Mouse (Mus musculus): ENCODE results near the gene Peak1. TPM values are rescaled to one million over a fixed set of nuclear protein-coding genes. Genes with fewer than 3 reads are reported as not detected.
"Not testable (repeated sequence)": the region's sequence is repeated elsewhere in the genome, so short reads cannot be mapped to it uniquely, and the experiment has no call there.

Peak1 gene
- total RNA-seq (2021): 10 to 100 TPM; 13.1 to 14.3 TPM
- long read RNA-seq, experiment 1: 0 reads
- long read RNA-seq, experiment 2, partial matches to known transcripts: 0 of 1 reads
- long read RNA-seq, experiment 2, other reads (novel, unspliced or antisense): 1 of 1 reads

DNA sequence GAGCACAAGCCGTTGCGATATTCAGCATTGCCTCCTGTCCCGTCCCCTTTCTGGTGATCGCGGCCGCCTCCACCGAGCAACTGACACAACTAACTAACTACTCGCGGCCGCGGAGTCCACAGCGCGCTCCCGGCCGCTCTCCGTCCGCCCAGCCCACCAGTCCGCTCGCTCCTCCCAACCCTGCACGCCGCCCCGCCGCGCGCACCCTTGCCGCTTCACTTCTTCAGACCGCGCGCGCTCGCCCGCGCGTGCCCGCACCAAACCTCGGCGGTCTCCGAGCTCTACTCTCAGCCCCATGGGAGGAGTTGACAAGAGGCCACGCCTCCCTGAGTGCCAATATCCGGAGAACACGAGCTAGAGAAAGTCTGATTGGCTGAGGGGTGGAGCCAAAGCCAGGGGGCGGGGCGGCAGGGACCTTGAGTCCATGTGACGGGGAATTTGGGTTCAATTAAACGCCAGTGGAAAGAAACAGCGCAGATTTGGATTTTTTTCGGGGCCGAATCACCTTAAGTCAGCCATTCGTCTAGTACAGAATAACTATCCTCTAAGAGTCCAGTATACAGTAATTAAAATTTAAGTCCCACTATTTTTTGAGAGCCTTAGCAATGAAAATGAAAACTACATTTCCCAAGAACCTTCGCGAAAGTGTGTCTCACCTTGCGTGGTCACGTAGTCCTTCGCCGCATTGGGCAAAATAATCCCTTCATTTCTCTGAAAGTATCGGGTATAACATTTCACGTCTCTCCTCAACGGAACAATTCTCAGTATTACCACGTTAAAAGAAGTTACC is at the start of gene Peak1, which contains the start of gene Hmg20a:
Gene Peak1 (minus strand): TSS at position 120 of the 790 bp plus-strand sequence.
Gene Hmg20a (plus strand): TSS at position 662 of the 790 bp plus-strand sequence.
- DNase-seq: peak; percentile 100

- no peak for DNase-seq
These were observed 48.4 kb upstream of the Peak1 start for GRCm38 (mm10) chr9:56466251-56466650.

DNA sequence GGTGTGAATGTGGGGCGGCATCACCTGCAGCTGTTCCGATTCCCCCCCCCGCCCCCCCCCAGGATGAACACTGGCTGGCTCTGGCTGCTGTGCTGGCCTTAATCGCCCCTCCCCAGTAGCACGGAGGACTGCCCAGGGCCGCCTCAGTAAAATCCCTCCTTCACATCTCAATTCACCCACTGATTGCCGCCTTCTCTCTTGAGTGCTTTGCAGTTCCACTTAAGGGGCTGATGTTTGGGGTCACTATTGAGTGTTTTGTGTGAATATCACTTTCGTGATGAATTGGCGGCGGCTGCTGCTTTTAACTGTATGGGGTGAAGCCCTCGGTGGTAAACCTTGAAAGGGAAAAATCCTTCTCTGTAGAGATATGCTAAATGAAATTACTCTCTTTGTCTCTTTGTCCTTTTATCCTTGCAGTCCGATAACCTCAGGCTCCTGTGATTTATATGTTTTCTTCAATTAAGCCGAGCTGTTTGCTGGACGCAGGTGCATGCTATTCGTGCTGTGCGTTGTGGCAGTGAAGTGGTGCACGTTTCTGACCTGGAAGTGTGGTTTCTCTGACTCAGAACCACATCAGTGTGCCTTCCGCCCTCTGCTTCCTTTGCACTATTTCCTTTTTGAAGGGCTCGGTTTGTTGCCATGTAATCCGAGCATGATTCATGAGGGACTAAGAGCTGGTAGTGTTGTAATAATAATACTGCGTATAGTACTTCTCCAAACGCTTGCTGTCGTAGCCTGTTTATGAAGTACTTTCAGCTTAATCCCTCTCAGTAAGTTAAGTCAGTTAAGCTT is 47.2 kb upstream of the Peak1 start:
- DNase-seq: peak; percentile 22

DNA sequence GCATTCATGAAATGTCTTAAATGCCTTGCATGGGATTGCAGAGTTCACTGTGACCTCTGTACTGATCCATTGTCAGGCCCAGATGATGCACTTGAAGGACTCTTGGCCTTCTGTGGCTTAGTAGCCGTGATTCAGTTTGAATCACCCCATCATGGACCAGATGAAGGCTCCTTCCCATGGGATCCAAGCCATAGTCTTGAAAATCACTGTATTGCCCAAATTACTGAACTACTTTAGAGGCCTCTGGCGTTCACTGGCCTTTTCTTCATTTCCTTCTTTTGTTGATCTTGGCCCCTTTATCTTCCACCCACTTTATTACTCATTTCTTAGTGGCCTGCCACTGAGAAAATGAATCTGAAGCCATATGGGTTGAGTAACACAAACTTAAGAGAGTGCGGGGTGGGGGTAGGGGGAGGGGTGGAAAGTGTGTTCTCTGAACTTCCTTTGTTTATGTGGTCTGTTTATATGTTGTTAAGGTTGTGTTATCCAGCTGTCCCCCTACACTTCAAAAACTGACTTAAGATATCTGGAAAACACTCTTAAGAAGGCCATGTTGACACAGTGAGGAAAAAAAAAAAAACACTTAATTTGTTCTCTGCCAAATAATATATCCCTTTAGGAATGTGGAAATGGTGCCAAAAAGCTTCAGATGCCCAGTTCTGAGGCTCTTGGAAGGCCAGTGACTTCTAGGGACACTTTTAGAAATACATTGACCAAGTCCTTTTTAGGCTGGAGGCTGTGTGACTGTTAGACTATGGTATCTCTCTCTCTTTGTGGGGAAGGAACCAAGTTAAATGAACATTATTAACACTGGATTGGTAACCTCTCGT is 46.0 kb upstream of the Peak1 start:
- peak; percentile 19 for DNase-seq

- DNase-seq: no peak
These were observed 45.2 kb upstream of the Peak1 start for GRCm38 (mm10) chr9:56463046-56463445.

- no peak for DNase-seq
These were observed 44.7 kb upstream of the Peak1 start for GRCm38 (mm10) chr9:56462606-56463005.

- DNase-seq: no peak
These were observed 43.1 kb upstream of the Peak1 start for GRCm38 (mm10) chr9:56460987-56461386.

DNA sequence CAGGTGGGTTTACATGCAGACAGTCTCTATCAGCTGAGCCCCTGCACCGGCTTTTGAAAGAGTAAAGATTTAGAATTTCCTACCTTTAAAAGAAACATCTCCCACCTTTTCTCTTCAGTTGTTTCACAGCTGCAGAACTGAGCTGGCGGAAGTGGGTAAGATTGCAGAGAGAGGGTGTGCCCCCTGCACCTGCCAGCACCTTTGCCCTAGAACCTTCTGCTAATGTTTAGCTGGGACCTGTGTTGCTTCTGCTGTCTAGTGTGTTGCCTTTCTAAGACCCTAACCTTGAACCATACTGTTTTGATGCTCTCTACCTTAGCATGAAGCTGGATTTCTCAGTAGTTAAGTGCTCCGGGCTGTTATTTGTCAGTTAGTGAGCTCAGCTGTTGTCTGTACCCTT is 38.6 kb upstream of the Peak1 start:
- DNase-seq: no peak

DNA sequence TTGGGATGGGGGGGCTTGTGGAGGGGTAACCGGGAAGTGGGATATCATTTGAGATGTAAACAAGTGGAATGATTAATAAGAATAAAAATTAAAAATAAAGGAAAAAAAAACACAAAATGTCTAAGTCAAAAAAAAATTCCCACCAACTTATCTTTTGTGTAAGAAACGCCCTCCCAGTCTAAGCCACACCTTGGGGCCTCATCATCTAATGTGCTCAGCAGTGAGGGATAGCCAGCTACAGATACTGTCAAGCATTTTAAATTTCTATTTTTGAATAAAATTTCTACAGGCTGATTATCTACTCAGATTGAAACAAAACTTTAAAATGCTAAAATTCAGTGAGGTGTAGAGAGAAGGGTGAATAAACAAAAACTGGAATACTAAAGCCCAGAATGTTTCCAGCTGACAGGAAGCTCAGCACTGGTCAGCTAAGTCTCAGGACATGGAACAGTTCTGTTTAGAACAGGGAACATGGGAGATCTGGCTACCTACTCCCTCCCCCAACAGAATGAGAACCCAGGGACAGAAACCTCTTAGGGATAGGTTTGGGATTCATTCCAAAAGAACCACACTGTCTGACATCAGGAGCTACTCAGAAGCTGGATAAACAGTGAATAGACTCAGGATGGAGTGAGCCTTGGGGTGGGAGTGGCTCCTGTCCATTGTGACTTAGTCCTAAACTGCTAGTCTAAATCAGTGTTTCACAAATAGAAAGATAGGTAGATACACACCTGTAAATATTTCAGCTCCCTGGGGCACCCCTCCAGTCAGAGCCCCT is 35.4 kb upstream of the Peak1 start:
- DNase-seq: no peak

- DNase-seq: no peak
These were observed 33.7 kb upstream of the Peak1 start for GRCm38 (mm10) chr9:56451570-56451969.

- DNase-seq: no peak
These were observed 21.8 kb upstream of the Peak1 start for GRCm38 (mm10) chr9:56439699-56440098.

DNA sequence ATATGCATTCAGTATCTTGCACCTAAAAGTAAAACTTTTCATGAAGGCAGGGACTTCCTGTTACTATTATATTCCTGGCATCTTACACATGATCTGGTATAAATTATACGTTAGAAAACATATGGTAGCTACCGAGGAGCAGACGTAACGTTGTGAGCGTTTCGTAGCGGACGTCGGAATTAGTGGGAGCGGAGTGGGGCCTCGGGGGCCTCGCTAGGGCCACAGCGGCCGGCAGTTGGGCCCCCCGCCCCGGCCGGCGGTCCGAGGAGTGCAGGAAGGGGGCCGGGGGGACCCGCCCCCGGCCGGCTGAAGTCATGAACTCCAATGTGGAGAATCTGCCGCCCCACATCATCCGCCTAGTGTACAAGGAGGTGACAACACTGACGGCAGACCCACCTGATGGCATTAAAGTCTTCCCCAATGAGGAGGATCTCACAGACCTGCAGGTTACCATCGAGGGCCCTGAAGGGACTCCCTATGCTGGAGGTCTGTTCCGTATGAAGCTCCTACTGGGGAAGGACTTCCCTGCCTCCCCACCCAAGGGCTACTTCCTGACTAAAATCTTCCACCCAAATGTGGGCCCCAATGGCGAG is 19.5 kb upstream of the Peak1 start:
- not testable (repeated sequence) for DNase-seq

- no peak for DNase-seq
These were observed 18.1 kb upstream of the Peak1 start for GRCm38 (mm10) chr9:56435821-56436526.

- DNase-seq: no peak
These were observed 7.0 kb upstream of the Peak1 start for GRCm38 (mm10) chr9:56424861-56425260.

DNA sequence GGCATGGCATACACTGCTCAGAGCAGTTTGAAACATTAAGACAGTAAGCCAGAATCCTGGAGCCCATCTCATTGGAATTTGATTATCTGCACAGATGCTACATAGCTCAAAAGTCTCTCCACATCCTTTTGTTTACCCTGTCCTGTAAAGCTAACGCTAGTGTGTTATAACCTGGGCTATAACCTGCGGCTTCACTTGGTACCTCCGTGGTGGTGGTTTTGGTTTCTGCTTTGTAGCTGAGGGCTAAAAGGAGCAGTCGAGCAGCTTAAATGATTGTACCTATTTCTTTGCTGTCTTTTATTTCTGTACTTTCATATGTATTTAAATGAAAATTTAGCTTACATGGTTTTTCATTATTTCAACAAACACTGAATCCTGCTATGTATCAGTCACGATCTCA is 4.1 kb upstream of the Peak1 start:
- no peak for DNase-seq

DNA sequence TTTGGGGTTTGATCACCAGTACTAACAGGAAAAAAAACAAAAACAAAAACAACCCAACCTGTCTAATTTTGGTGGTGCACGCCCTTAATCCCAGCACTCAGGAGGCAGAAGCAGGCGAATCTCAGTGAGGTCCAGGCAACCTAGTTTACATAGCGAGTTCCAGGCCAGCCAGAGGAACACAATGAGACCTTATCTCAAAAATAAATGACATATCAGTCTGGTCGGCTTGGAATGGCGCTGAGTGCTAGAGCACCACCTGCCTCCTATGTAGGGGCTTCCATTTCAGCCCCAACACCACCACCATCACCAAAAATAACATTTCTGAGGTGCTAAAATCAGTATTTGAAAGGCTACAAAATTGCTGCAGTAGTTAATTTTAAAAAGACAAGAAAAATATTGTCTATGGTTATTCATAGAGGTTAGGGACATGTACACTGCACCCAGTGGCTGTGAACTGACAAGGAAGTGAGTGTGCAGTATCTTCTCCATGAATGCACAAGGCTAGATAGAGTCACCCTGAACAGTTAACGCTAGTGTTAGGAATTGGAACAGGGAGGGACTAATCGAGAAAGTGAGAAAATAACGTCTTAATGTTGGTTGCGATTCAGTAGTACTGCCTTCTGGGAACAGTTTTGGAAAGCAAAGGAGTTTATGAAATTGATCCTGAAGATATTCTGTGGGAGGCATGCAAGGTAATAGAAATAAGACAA is 3.2 kb upstream of the Peak1 start:
- DNase-seq: no peak

DNA sequence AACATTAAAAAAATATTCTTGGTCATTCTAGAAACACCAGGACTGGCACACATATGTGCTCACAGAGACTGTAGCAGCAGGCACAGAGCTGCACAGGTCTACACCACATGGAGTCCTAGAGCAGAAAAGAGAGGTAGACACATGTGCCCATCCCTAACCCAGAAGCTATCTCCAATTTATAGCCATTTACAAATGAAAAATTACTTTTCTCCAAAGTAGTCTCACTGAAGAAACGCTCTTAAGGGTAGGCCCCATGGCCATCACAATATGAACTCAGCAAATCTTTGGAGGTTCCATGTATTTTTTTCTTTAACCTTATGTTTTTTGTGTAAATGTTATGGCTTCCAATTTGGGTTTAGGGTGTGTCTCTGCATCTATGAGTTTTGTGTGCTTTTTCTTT is 2.4 kb upstream of the Peak1 start:
- DNase-seq: no peak

GRCm38 (mm10) chr9:56418738-56419239 is 922 bp upstream of the Peak1 start:
- DNase-seq: peak; percentile 76

- DNase-seq: peak; percentile 82
These were observed 386 bp downstream of the Peak1 start for GRCm38 (mm10) chr9:56417415-56417947.

Measured in gastrocnemius, postnatal 25 days (tissue).